8 mouse cellular contexts compared by ENCODE assay signal in the genomic region with DNA sequence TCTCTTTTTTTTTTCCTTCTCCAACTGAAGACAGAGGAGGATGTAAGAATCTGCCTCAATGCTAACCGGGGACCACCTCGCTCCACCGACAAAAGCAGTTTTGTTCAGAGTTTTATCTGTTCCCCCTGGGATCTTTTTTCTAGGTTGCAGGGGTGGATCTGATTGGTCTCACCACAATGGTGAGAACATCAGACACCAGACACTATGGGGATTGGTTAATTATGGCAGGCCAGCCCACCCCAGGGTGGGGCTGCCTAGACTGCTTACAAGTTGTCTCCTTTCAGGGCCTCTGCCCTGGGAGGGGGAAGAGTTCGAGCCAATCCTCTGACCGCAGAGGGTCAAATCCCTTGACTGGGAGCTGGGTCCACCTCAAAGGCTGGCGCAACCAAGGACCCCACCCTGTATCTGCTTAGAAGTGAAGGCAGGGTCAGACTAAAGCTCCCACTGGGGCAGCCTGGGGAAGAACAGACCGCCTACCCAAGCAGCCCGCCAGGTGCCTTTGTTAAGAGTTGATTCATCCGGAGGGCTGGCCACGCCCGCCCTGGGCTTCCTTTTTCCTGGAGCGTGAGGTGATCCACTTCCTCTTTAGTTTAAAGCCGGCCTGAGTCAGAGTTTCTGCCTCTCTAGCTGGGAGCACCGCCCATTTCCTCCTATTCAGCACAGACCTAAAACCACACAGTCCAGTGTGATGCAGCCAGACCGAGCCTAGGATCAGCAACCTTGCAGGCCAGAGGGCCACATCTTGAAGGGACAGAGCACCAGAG.
DNase-seq lines count a peak whose midpoint lies in the region; ATAC-seq and TF ChIP-seq lines count a peak whose summit lies in the region.

No protein-coding gene starts in this region.

- WGBS in lung, postnatal 0 days: 21% methylated on average over 15 of the region's 15 CpGs
- 58% methylated on average over 15 of the region's 15 CpGs for WGBS in olfactory bulb, adult 2 months

- peak overlapping the region; percentile 96 for H3K27ac ChIP-seq in lung, postnatal 0 days (ENCODE audit: low read length)
- no peak overlapping the region for H3K27ac ChIP-seq in olfactory bulb, adult 2 months (ENCODE audit: insufficient read depth, low read depth, low read length)

- peak; percentile 88 for DNase-seq in MEL-GATA-1-ER (ENCODE audit: extremely low read depth, low read depth)
- DNase-seq in embryo, embryonic 10 days (ENCODE audit: low spot score): peak; percentile 79
- DNase-seq in heart, adult 9 months (ENCODE audit: low spot score in 2 of 2): peak; percentile 93 to 95
- DNase-seq in kidney, adult 8-10 months: peak; percentile 79 to 80
- peak; percentile 98 for DNase-seq in lung, postnatal 0 days (ENCODE audit: low spot score)
- peak; percentile 85 for DNase-seq in yolk sac, embryonic 10.5 days (ENCODE audit: low spot score)
- no peak for DNase-seq in cerebellum, postnatal 14 days

- H3K27me3 ChIP-seq in lung, postnatal 0 days (replicated peaks; ENCODE audit: insufficient read depth, low read length): no peaks in the 10 kb centered on the region

- no peak for TF ChIP-seq POLR2A in olfactory bulb, adult 2 months (IDR thresholded peaks at IDR 0.05; ENCODE audit: insufficient read depth, low read depth, low read length)

- no peaks in the 10 kb centered on the region for H3K9me3 ChIP-seq in lung, postnatal 0 days (ENCODE audit: low read length)

- H3K9ac ChIP-seq in lung, postnatal 0 days (replicated peaks; ENCODE audit: low read depth): peak overlapping the region; percentile 30

- peak overlapping the region; percentile 32 for H3K4me3 ChIP-seq in lung, postnatal 0 days (ENCODE audit: low read depth, low read length)
- H3K4me3 ChIP-seq in olfactory bulb, adult 2 months (ENCODE audit: insufficient read depth, low read depth, low read length): 0 out of 2 replicates have a peak overlapping the region, but pooled peaks have one; percentile 3

- H3K4me1 ChIP-seq in lung, postnatal 0 days (ENCODE audit: insufficient read depth, low read depth, low read length): no peaks in the 10 kb centered on the region; the same call in 1 of the 2 replicates
- peaks cover 20% of the 10 kb centered on the region for H3K4me1 ChIP-seq in olfactory bulb, adult 2 months (ENCODE audit: control insufficient read depth, insufficient read depth, low read length)

- H3K4me2 ChIP-seq in lung, postnatal 0 days (replicated peaks; ENCODE audit: low read depth, low read length): peak overlapping the region; percentile 47

- peak; percentile 87 for ATAC-seq in lung, postnatal 0 days

- H3K36me3 ChIP-seq in lung, postnatal 0 days (ENCODE audit: insufficient read depth, low read length): no peaks in the 10 kb centered on the region

- TF ChIP-seq EP300 in lung, postnatal 0 days (IDR thresholded peaks at IDR 0.05): peak; percentile 97

- peak; percentile 14 for TF ChIP-seq CTCF in lung, postnatal 0 days (IDR thresholded peaks at IDR 0.05)
- no peak for TF ChIP-seq CTCF in olfactory bulb, adult 2 months (IDR thresholded peaks at IDR 0.05; ENCODE audit: insufficient read depth, low read depth, low read length)

Comparison
In these comparisons a context has a peak if more than half of its experiments do, and no peak if none do; other contexts are left out.
1. DNase-seq: peak in MEL-GATA-1-ER (single experiment), embryo, embryonic 10 days (single experiment), heart, adult 9 months (2 of 2), kidney, adult 8-10 months (2 of 2), lung, postnatal 0 days (single experiment) and yolk sac, embryonic 10.5 days (single experiment); none in cerebellum, postnatal 14 days (0 of 2).